Mouse (Mus musculus) CH12.LX (cell line): ENCODE data around the gene Apoc2. TPM values are rescaled to one million over a fixed set of nuclear protein-coding genes. Genes with fewer than 3 reads are reported as not detected.

Experiments
- DNase-seq: peaks from one replicate; pipeline ENCODE4 v3.0.0-alpha.2; 2013; ENCODE audit errors: extremely low read depth
- H3K27ac ChIP-seq: 2 replicates; pipeline ENCODE4 v1.5.1; 2012; ENCODE audit warnings: low read depth, mild to moderate bottlenecking, control low read depth, moderate library complexity; ENCODE audit not compliant: insufficient read depth
- H3K27me3 ChIP-seq: replicated peaks from 2 replicates; pipeline ENCODE3; 2012; ENCODE audit warnings: inconsistent platforms
- H3K36me3 ChIP-seq, 2 experiments: replicated peaks in 1 of 2; 2 replicates each; pipeline versions ENCODE3 to v1.6.1; 2012; ENCODE audit warnings: inconsistent platforms in 1 of 2, low read length in 1 of 2, mild to moderate bottlenecking in 1 of 2, mixed read lengths in 1 of 2, moderate library complexity in 1 of 2; ENCODE audit not compliant: control insufficient read depth in 1 of 2, insufficient read depth in 1 of 2
- H3K4me1 ChIP-seq, 2 experiments: 2 replicates each; pipeline ENCODE4 v1.6.1; 2012; ENCODE audit warnings: inconsistent platforms in 1 of 2, moderate library complexity in 1 of 2; ENCODE audit not compliant: insufficient read depth in 2 of 2, control insufficient read depth in 1 of 2
- H3K4me2 ChIP-seq: 2 replicates; pipeline ENCODE4 v1.6.1; 2012; ENCODE audit warnings: low read depth, mild to moderate bottlenecking, control low read depth; ENCODE audit not compliant: poor library complexity, insufficient read depth, severe bottlenecking
- H3K4me3 ChIP-seq, 3 experiments: fragments of 150-350 bp in 1 of 3; sonication (generic) in 1 of 3; replicated peaks in 1 of 3; 2 replicates each; pipeline versions ENCODE3 to v1.5.1; 2011 to 2012; ENCODE audit warnings: low read depth in 2 of 3, low read length in 2 of 3, mild to moderate bottlenecking in 2 of 3, moderate library complexity in 2 of 3, control low read depth in 1 of 3, improper control_type of control experiment in 1 of 3, inconsistent platforms in 1 of 3, mixed read lengths in 1 of 3; ENCODE audit not compliant: poor library complexity in 1 of 3
- H3K79me2 ChIP-seq: replicated peaks from 2 replicates; pipeline ENCODE4 v1.6.1; 2012; ENCODE audit warnings: mild to moderate bottlenecking, moderate library complexity; ENCODE audit not compliant: control insufficient read depth, poor library complexity, insufficient read depth, severe bottlenecking; ENCODE audit errors: extremely low read depth
- H3K9ac ChIP-seq: 2 replicates; pipeline ENCODE4 v1.6.1; 2012; ENCODE audit warnings: low read depth, mild to moderate bottlenecking, control low read depth, moderate library complexity; ENCODE audit not compliant: insufficient read depth
- H3K9me3 ChIP-seq: replicated peaks from 2 replicates; pipeline ENCODE3; 2012; ENCODE audit warnings: low read length, inconsistent platforms, mixed read lengths
- CHD1 ChIP-seq: IDR thresholded peaks from 2 replicates; pipeline ENCODE4 v1.6.1; 2012; ENCODE audit warnings: low read depth, low read length, improper control_type of control experiment, inconsistent platforms
- CHD2 ChIP-seq: IDR thresholded peaks from 2 replicates; pipeline ENCODE4 v1.6.1; 2011; ENCODE audit warnings: low read length, improper control_type of control experiment
- CTCF ChIP-seq, 2 experiments: IDR thresholded peaks in 1 of 2; conservative IDR thresholded peaks in 1 of 2; 2 replicates each; pipeline ENCODE4 v1.5.1; 2011 to 2012; ENCODE audit warnings: low read depth in 2 of 2, low read length in 2 of 2, improper control_type of control experiment in 1 of 2, inconsistent platforms in 1 of 2, mild to moderate bottlenecking in 1 of 2, moderate library complexity in 1 of 2
- E2F4 ChIP-seq: IDR thresholded peaks from 2 replicates; pipeline ENCODE4 v1.6.1; 2011; ENCODE audit warnings: low read depth, low read length, improper control_type of control experiment; ENCODE audit not compliant: insufficient replicate concordance
- EP300 ChIP-seq: IDR thresholded peaks from 2 replicates; pipeline ENCODE4 v1.6.1; 2011; ENCODE audit warnings: low read length, improper control_type of control experiment
- ETS1 ChIP-seq: conservative IDR thresholded peaks from 2 replicates; pipeline ENCODE4 v1.6.1; 2012; ENCODE audit warnings: low read depth, mild to moderate bottlenecking, inconsistent platforms, low read length, improper control_type of control experiment, moderate library complexity
- HCFC1 ChIP-seq: IDR thresholded peaks from 2 replicates; pipeline ENCODE4 v1.6.1; 2012; ENCODE audit warnings: low read depth, mild to moderate bottlenecking, inconsistent platforms, low read length, improper control_type of control experiment
- IRF4 ChIP-seq: IDR thresholded peaks from 2 replicates; pipeline ENCODE4 v1.6.1; 2014; ENCODE audit warnings: low read depth, mild to moderate bottlenecking, inconsistent platforms, low read length, improper control_type of control experiment
- JUND ChIP-seq: conservative IDR thresholded peaks from 2 replicates; pipeline ENCODE4 v1.6.1; 2011; ENCODE audit warnings: low read depth, low read length, improper control_type of control experiment
- MAFK ChIP-seq: IDR thresholded peaks from 2 replicates; pipeline ENCODE4 v1.6.1; 2011; ENCODE audit warnings: low read length, improper control_type of control experiment; ENCODE audit not compliant: insufficient replicate concordance
- MEF2A ChIP-seq: IDR thresholded peaks from 2 replicates; pipeline ENCODE4 v1.6.1; 2014; ENCODE audit warnings: low read depth, mild to moderate bottlenecking, inconsistent platforms, low read length, improper control_type of control experiment, borderline replicate concordance
- MXI1 ChIP-seq: IDR thresholded peaks from 2 replicates; pipeline ENCODE4 v1.6.1; 2011; ENCODE audit warnings: mild to moderate bottlenecking, low read depth, low read length, improper control_type of control experiment
- MYC ChIP-seq: IDR thresholded peaks from 2 replicates; pipeline ENCODE4 v1.6.1; 2011; ENCODE audit warnings: low read depth, mild to moderate bottlenecking, improper control_type of control experiment, low read length
- NELFE ChIP-seq: IDR thresholded peaks from 2 replicates; pipeline ENCODE4 v1.6.1; 2011; ENCODE audit warnings: low read depth, low read length, improper control_type of control experiment
- PAX5 ChIP-seq: IDR thresholded peaks from 2 replicates; pipeline ENCODE4 v1.6.1; 2012; ENCODE audit warnings: low read length, inconsistent platforms, mixed read lengths
- POLR2AphosphoS2 ChIP-seq: IDR thresholded peaks from 2 replicates; pipeline ENCODE4 v1.6.1; 2011; ENCODE audit warnings: low read depth, low read length, improper control_type of control experiment
- RAD21 ChIP-seq: IDR thresholded peaks from 2 replicates; pipeline ENCODE4 v1.6.1; 2011; ENCODE audit warnings: low read depth, mild to moderate bottlenecking, low read length, improper control_type of control experiment, moderate library complexity
- RCOR1 ChIP-seq: conservative IDR thresholded peaks from 2 replicates; pipeline ENCODE4 v1.6.1; 2012; ENCODE audit warnings: low read depth, mild to moderate bottlenecking, inconsistent platforms, low read length, improper control_type of control experiment
- SIN3A ChIP-seq: IDR thresholded peaks from 2 replicates; pipeline ENCODE4 v1.6.1; 2012; ENCODE audit warnings: low read length, improper control_type of control experiment, inconsistent platforms
- SMC3 ChIP-seq: IDR thresholded peaks from 2 replicates; pipeline ENCODE4 v1.6.1; 2011; ENCODE audit warnings: low read depth, low read length, improper control_type of control experiment
- TBP ChIP-seq: conservative IDR thresholded peaks from 2 replicates; pipeline ENCODE4 v1.6.1; 2011; ENCODE audit warnings: low read depth, low read length, improper control_type of control experiment
- ZC3H11A ChIP-seq: IDR thresholded peaks from 2 replicates; pipeline ENCODE4 v1.6.1; 2012; ENCODE audit warnings: low read depth, mild to moderate bottlenecking, inconsistent platforms, low read length, improper control_type of control experiment
- ZKSCAN1 ChIP-seq: IDR thresholded peaks from 2 replicates; pipeline ENCODE4 v1.6.1; 2012; ENCODE audit warnings: low read depth, inconsistent platforms, low read length, improper control_type of control experiment, borderline replicate concordance
- ZMIZ1 ChIP-seq: IDR thresholded peaks from 2 replicates; pipeline ENCODE4 v1.6.1; 2012; ENCODE audit warnings: low read depth, mild to moderate bottlenecking, inconsistent platforms, low read length, improper control_type of control experiment
- ZNF384 ChIP-seq: IDR thresholded peaks from 2 replicates; pipeline ENCODE4 v1.6.1; 2012; ENCODE audit warnings: low read depth, low read length, improper control_type of control experiment, inconsistent platforms
- dilution Hi-C: fragments of 300-500 bp; cut with MboI; formaldehyde crosslinking; loops from 2 replicates; pipeline ENCODE4 v1.14.3; 2020; ENCODE audit warnings: low sequenced_read_pairs; ENCODE audit not compliant: extremely low pct_unique_long_range_greater_than_20kb, extremely low pct_ligation_motif_present
- in situ Hi-C: fragments of 300-500 bp; cut with MboI; formaldehyde crosslinking; loops from 3 replicates; pipeline ENCODE4 v1.14.3; 2019; ENCODE audit warnings: low sequenced_read_pairs, low pct_ligation_motif_present, low pct_unique_long_range_greater_than_20kb, mixed read lengths
- polyA plus RNA-seq: library from polyadenylated mRNA; unstranded; fragments of >175 nt; gene quantifications from 2 replicates; pipeline ENCODE4 v1.2.1, GENCODE M21; 2012; ENCODE audit warnings: low read depth; ENCODE audit not compliant: insufficient read length
- total RNA-seq, 2 experiments: library from RNA; depleted of rRNA; stranded (reverse); fragments of 300-350 nt in 1 of 2; fragments of >200 nt in 1 of 2; gene quantifications; 2 replicates each; pipeline ENCODE4 v1.2.3; 2012 to 2014

Apoc2 gene
- total and polyA plus RNA-seq, 3 experiments: not detected

DNA sequence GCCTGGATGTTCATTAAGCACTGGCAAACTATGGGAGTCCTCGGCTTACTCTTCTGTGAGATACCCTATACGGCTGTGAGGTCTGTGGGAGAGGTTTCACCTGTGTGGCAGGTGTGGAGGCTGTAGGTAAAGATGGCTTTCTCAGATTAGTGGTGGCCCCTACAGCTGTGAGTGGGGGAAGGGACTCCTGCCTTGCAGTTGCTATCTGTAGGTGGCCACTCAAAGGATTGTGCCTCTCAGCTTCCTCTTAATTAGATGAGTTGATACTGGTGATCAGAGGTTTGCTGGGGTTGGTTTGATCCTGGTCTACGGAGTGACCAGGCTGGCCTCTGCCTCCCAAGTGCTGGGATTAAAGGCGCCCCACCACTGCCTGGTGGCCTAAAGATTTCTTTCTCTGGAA, 26.7 kb upstream of the Apoc2 start:
- no peak overlapping the region for H3K4me2 ChIP-seq
- peaks cover 62 to 83% of the 10 kb centered on the region in 2 experiments for H3K36me3 ChIP-seq
- in situ Hi-C loops: no loop called here
- no peaks in the 10 kb centered on the region for H3K9me3 ChIP-seq
- TF ChIP-seq HCFC1 (no peak), ZC3H11A (no peak), RAD21 (no peak), PAX5 (no peak), CHD2 (no peak), CHD1 (no peak), ZKSCAN1 (no peak), RCOR1 (no peak), TBP (no peak), ZNF384 (no peak), MYC (no peak), JUND (no peak), ZMIZ1 (no peak), CTCF (conservative IDR thresholded peaks at IDR 0.05 in 1 of 2, IDR thresholded peaks at IDR 0.05 in 1 of 2; ENCODE audit: low read depth in 2 of 2, low read length in 2 of 2) (no peak), ETS1 (no peak), MEF2A (no peak)
- no peak overlapping the region for H3K4me3 ChIP-seq
- no peaks in the 10 kb centered on the region for H3K27me3 ChIP-seq
- dilution Hi-C loops: no loop called here
- DNase-seq: no peak
- no peaks in the 10 kb centered on the region for H3K79me2 ChIP-seq
- no peak overlapping the region for H3K27ac ChIP-seq
- H3K4me1 ChIP-seq: peaks cover 6 to 26% of the 10 kb centered on the region in 2 experiments; a peak in 3 of 4 replicates
- H3K9ac ChIP-seq: no peak overlapping the region

DNA sequence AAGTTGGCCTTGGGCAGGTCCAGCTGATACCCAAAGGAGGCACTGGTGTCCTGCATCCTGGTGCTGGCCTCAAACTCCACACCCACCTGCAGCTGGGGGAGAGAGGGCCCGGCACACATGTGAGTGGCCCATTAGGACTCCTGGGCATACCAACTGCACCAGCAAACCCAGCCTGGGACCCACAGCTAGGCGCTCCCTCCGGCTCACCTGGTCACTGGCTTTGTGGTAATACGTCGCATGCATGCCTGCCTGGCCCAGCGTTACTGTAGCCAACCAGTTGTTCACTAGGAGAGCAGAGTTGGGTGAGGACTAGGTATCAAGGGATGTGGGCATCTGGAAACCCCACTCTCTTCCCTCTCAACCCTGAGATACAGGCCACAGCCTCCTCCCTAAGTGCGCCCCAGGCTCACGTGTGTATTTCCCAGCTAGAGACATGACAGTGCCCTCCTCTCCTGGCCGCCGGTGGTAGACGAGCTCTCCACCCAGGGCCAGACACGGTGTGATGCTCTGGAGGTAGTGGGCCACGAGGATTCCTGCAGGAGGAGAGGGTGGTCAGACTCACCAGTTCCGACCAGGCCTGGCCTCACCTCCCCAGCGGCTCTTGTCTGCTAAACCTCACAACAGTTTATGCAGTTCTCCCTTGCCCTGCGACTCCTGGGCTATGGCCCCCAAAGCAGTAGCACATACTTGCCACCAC, 25.3 kb upstream of the Apoc2 start:
- H3K79me2 ChIP-seq: no peaks in the 10 kb centered on the region
- no peak for TF ChIP-seq ETS1
- no peak for TF ChIP-seq CHD1
- no peak for TF ChIP-seq E2F4
- TF ChIP-seq CHD2: no peak
- TF ChIP-seq MXI1: no peak
- no peak for TF ChIP-seq MAFK
- TF ChIP-seq ZC3H11A: no peak
- no peak for TF ChIP-seq NELFE
- TF ChIP-seq RAD21: no peak
- no peak for TF ChIP-seq HCFC1
- TF ChIP-seq SIN3A: no peak
- no peak for TF ChIP-seq POLR2AphosphoS2
- TF ChIP-seq ZMIZ1: no peak
- no peak for TF ChIP-seq ZNF384
- no peak for TF ChIP-seq SMC3
- TF ChIP-seq IRF4: no peak
- TF ChIP-seq EP300: no peak
- in situ Hi-C loops: no loop called here
- no peak overlapping the region for H3K9ac ChIP-seq
- no peaks in the 10 kb centered on the region for H3K9me3 ChIP-seq
- H3K27me3 ChIP-seq: no peaks in the 10 kb centered on the region
- H3K27ac ChIP-seq: no peak overlapping the region
- H3K4me3 ChIP-seq: no peak overlapping the region
- H3K36me3 ChIP-seq: peaks cover 55 to 81% of the 10 kb centered on the region in 2 experiments
- no peak for DNase-seq
- peaks cover 6 to 35% of the 10 kb centered on the region in 2 experiments; a peak in 3 of 4 replicates for H3K4me1 ChIP-seq
- H3K4me2 ChIP-seq: no peak overlapping the region
- dilution Hi-C loops: no loop called here
